Mouse (Mus musculus): ENCODE results near the gene Atp6v0a4. TPM values are rescaled to one million over a fixed set of nuclear protein-coding genes. Genes with fewer than 3 reads are reported as not detected.

Gene Atp6v0a4
- total RNA-seq, 2 experiments from 2014 or later: 0.50 to 0.56 TPM

GRCm38 (mm10) chr6:38121843-38122242, 2.5 kb downstream of the Atp6v0a4 start:
- no peak overlapping the region for H3K27ac ChIP-seq
- no peak for TF ChIP-seq CTCF (IDR thresholded peaks at IDR 0.05)
- no peak overlapping the region for H3K4me3 ChIP-seq
- DNase-seq: no peak
- intact Hi-C loops (cut with DNase I): no loop called here

DNA sequence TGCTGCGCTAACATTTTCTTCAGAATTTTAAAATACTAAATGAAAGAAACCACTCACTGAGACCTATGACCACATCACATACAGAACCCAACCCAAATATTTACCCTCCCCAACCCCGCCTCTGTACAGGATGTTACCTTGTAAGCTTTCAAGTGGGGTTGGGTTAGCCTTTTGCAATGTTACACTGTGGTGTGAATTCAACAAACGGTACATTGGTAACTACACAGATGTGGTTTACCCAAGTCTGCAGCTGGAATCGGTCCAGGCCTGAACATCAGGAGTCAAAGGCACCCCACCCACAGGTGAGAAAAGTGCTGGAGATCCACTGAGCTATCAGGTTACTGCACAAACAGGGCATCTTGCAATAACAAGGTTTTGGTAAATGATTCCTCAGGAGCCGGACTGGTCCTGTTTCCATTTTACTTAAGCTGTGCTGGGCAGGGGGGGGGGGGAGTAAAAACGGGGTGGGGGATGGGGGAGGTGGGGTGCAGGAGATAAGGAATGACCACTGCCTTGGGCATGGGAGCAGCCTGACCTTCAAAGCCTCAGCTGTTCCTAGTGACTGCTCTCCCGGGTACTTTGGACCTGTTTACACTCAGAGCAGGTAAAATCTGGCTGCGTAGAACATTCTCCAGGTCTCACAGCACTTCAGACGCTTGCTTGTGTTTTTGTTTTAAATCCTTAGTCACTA, 3.6 kb downstream of the Atp6v0a4 start:
- intact Hi-C loops (cut with DNase I): no loop called here
- no peak for TF ChIP-seq CTCF (IDR thresholded peaks at IDR 0.05)
- DNase-seq: no peak
- Histone ChIP-seq H3K4me3 (no peak overlapping the region), H3K27ac (no peak overlapping the region)

GRCm38 (mm10) chr6:38118341-38118740, 6.0 kb downstream of the Atp6v0a4 start:
- no peak for DNase-seq
- intact Hi-C loops (cut with DNase I): no loop called here
- no peak for TF ChIP-seq CTCF (IDR thresholded peaks at IDR 0.05)
- H3K27ac ChIP-seq: no peak overlapping the region
- no peak overlapping the region for H3K4me3 ChIP-seq

- no peak overlapping the region for H3K4me3 ChIP-seq
- DNase-seq: no peak
- intact Hi-C loops (cut with DNase I): no loop called here
- TF ChIP-seq CTCF (IDR thresholded peaks at IDR 0.05): no peak
- H3K27ac ChIP-seq: no peak overlapping the region
These were observed 8.1 kb downstream of the Atp6v0a4 start for GRCm38 (mm10) chr6:38116107-38116770.

DNA sequence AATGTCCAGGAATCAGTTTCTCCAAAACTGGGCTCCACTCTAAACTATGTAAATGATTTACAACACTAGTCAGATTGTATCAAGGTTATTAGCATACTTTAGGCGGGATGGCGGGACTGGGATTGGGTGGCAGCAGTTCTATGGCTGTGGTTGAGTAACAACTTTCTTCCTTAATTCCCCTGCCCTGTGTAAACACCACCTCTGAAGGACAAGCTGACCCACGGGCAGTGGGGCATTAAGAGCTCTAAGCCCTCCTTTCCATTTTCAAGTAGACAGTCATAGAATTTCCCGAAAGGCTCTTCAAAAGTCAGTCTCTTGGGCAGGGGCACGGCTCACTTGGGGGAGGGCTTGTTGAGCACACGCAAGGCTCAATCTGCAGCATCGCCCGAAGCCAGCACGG, 13.5 kb downstream of the Atp6v0a4 start:
- no peak for TF ChIP-seq CTCF (IDR thresholded peaks at IDR 0.05)
- no peak overlapping the region for H3K4me3 ChIP-seq
- no peak for DNase-seq
- intact Hi-C loops (cut with DNase I): no loop called here
- H3K27ac ChIP-seq: no peak overlapping the region

- TF ChIP-seq CTCF (IDR thresholded peaks at IDR 0.05): no peak
- Histone ChIP-seq H3K4me3 (no peak overlapping the region), H3K27ac (no peak overlapping the region)
- intact Hi-C loops (cut with DNase I): no loop called here
- DNase-seq: peak; percentile 44
These were observed 14.5 kb downstream of the Atp6v0a4 start for GRCm38 (mm10) chr6:38109871-38110270.

GRCm38 (mm10) chr6:38109160-38109795, 15.1 kb downstream of the Atp6v0a4 start, which contains the start of gene Tmem213:
Gene Tmem213 (plus strand): TSS chr6:38109255.
- no peak within 1 kb of the TSS for H3K27ac ChIP-seq
- no peak for TF ChIP-seq CTCF (IDR thresholded peaks at IDR 0.05)
- DNase-seq: no peak
- intact Hi-C loops (cut with DNase I): no loop called here
- no peak within 1 kb of the TSS for H3K4me3 ChIP-seq

DNA sequence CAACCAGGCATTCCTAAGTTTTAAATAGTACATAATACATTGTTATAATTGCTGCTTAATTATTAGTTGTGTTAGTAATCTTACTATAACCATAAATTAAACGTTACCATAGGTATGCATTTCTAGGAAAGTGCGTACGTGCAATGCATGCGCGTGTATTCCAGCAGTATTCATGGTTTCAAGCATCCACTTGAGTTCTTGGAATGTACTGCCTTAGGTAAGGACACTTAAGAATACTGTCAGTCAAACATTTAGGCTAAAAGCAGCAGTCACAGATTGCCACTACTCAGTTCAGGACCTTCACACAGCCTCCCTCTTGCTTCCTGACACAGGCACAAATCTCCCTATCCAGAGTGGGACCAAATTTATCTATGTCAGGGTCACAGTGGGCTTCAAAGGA, 15.9 kb downstream of the Atp6v0a4 start:
- Histone ChIP-seq H3K4me3 (no peak overlapping the region), H3K27ac (no peak overlapping the region)
- intact Hi-C loops (cut with DNase I): no loop called here
- no peak for DNase-seq
- TF ChIP-seq CTCF (IDR thresholded peaks at IDR 0.05): no peak

GRCm38 (mm10) chr6:38105924-38106323, 18.5 kb downstream of the Atp6v0a4 start:
- no peak overlapping the region for H3K4me3 ChIP-seq
- no peak for TF ChIP-seq CTCF (IDR thresholded peaks at IDR 0.05)
- H3K27ac ChIP-seq: no peak overlapping the region
- DNase-seq: no peak
- intact Hi-C loops (cut with DNase I): no loop called here

DNA sequence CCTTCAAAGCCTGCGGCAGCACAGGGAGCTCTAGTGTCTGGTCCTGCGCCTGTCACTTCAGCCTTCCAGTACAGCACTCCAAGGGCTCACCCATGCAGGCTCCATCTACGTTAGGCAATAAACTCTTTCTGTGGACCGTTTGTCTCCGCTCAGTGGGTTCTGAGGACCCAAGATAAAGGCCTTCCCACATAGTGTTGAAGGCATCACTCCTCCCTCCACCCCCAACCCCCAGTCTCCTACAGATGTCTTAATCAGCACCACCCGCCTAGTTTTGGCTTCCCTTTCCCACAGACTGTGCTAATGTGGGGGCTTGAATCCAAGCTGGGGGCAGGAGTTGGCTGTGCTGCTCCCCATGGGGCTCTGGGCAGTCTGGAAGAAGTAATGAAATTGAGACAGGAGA, 20.6 kb downstream of the Atp6v0a4 start:
- TF ChIP-seq CTCF (IDR thresholded peaks at IDR 0.05): no peak
- Histone ChIP-seq H3K4me3 (no peak overlapping the region), H3K27ac (no peak overlapping the region)
- DNase-seq: no peak
- intact Hi-C loops (cut with DNase I): no loop called here

- Histone ChIP-seq H3K4me3 (no peak overlapping the region), H3K27ac (no peak overlapping the region)
- no peak for TF ChIP-seq CTCF (IDR thresholded peaks at IDR 0.05)
- intact Hi-C loops (cut with DNase I): no loop called here
- no peak for DNase-seq
These were observed 22.1 kb downstream of the Atp6v0a4 start for GRCm38 (mm10) chr6:38102216-38102795.

DNA sequence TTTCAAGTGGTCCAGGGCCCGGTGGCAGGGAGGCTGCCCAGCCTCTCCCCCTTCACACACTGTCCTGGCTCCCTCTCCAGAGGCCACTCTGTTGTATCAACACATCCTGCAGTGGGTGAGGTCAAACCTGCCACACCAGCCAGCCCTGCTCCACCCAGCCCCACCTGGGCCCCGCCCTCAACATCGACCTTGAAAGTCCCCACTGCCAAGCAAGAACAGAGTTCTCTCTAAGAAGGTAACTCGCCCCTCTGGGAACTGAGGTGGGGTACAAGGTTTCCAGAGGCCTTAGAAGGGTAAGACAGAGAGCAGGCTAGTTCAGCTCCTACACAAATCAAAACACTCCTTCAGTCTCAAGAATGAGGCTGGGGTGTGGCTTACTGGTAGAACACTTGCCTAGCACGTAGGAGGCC, 27.4 kb downstream of the Atp6v0a4 start:
- intact Hi-C loops (cut with DNase I): no loop called here

DNA sequence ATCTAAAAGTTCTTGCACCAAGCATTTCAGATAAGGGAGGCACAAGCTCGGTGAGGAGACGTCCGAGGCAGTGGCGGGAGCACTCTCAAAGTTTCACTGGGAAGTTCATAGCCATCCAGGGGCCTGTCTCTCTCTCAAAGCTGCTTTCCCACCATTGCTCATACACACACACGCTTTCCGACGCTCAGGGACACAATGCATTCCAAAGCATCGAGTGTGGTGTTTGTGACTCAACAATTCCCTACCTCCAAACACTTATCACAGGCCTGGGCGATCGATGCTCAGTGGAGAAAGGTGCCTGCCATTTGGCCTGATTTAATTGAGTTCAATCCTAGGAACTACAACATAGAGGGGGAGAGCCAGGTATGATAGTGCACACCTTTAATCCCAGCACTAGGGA, 29.7 kb downstream of the Atp6v0a4 start:
- no peak for DNase-seq
- Histone ChIP-seq H3K4me3 (no peak overlapping the region), H3K27ac (no peak overlapping the region)
- no peak for TF ChIP-seq CTCF (IDR thresholded peaks at IDR 0.05)
- intact Hi-C loops (cut with DNase I): no loop called here

More for the DNA sequence above, 27.4 kb downstream of the Atp6v0a4 start:
- peak; percentile 31 for DNase-seq
- H3K4me3 ChIP-seq: peak overlapping the region; percentile 21; the same call in 1 of the 2 replicates
- peak overlapping the region; percentile 61 for H3K27ac ChIP-seq
- TF ChIP-seq CTCF (IDR thresholded peaks at IDR 0.05): no peak

Data from gastrocnemius, adult 2 months (tissue).